Mouse (Mus musculus) embryonic facial prominence, embryonic 15.5 days (tissue): ENCODE results near the gene Hyal3. TPM values are rescaled to one million over a fixed set of nuclear protein-coding genes. Genes with fewer than 3 reads are reported as not detected.

Source experiments
- ATAC-seq: fragments of 200-750 bp; cut with Nextera tagmentation; 2 replicates; pipeline ENCODE4 v1.8.0; 2017; ENCODE audit warnings: low read depth, moderate TSS enrichment; ENCODE audit not compliant: insufficient number of reproducible peaks, low FRiP score, low TSS enrichment
- H3K27ac ChIP-seq: fragments of 300-500 bp; sonication (generic); replicated peaks from 2 replicates; pipeline ENCODE4 v1.5.1; 2015; ENCODE audit warnings: mild to moderate bottlenecking, inconsistent platforms
- H3K27me3 ChIP-seq: fragments of 300-500 bp; sonication (generic); 2 replicates; pipeline ENCODE4 v1.6.1; 2015; ENCODE audit warnings: inconsistent platforms
- H3K36me3 ChIP-seq: fragments of 300-500 bp; sonication (generic); 2 replicates; pipeline ENCODE4 v1.6.1; 2015; ENCODE audit warnings: mild to moderate bottlenecking, inconsistent platforms
- H3K4me1 ChIP-seq: fragments of 300-500 bp; sonication (generic); 2 replicates; pipeline ENCODE4 v1.6.1; 2015; ENCODE audit warnings: inconsistent platforms
- H3K4me2 ChIP-seq: fragments of 300-500 bp; sonication (generic); replicated peaks from 2 replicates; pipeline ENCODE4 v1.6.1; 2015; ENCODE audit warnings: mild to moderate bottlenecking, inconsistent platforms
- H3K4me3 ChIP-seq: fragments of 300-500 bp; sonication (generic); replicated peaks from 2 replicates; pipeline ENCODE4 v1.5.1; 2015; ENCODE audit warnings: mild to moderate bottlenecking, inconsistent platforms
- H3K9ac ChIP-seq: fragments of 300-500 bp; sonication (generic); 2 replicates; pipeline ENCODE4 v1.6.1; 2015; ENCODE audit warnings: inconsistent platforms
- H3K9me3 ChIP-seq: fragments of 300-500 bp; sonication (generic); replicated peaks from 2 replicates; pipeline ENCODE4 v1.6.1; 2016; ENCODE audit warnings: inconsistent platforms
- WGBS: fragments of 180-500 bp; shearing (Covaris S2); methylation state at CpG from one replicate; pipeline ENCODE4 v1.1.7; 2015; 5-methylcytosine and 5-hydroxymethylcytosine counted together
- polyA plus RNA-seq: library from polyadenylated mRNA; unstranded; fragments of >200 nt; fragmentation: Nextera tagmentation; extraction: Ambion mirVana; gene quantifications from 2 replicates; pipeline ENCODE4 v1.2.1, GENCODE M21; 2015

Hyal3 gene
- polyA plus RNA-seq, 1 experiment from 2014 or later: 2.0 TPM

DNA sequence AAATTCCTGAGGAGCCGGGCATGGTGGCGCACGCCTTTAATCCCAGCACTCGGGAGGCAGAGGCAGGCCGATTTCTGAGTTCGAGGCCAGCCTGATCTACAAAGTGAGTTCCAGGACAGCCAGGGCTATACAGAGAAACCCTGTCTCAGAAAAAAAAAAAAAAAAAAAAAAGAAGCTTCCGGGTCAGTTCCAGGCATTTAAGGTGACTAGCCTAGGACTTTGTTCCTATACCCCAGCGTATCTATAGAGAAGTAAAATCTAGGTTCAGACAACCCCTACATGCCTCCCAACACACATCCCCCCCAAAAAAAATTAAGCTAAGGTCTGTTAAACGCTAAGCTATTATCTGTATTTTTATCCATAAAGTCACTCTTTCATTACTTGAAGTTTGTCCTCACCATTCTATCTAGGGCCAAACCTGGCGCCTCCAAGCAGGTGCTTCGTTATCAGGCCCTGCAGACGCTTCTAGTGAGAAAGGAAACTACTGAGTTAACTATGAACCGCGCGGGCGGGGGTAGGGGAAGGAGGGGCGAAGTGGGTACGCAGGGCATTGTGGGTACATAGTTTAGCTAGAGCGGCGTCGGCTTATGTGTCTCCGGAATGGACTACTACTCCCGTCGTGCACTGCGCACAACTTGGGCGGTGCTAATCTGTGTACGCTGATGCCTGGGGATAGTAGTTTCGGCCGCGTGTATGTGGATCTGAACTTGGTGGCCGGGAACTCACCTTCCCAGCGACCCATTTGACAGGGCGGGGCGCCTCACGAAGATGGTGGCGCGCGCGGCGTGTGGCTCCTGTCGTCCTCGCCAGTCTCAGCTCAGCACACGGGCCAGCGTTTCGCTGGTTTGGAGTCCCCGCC is 6.6 kb downstream of the Hyal3 start, which contains the start of gene Ifrd2:
TSS of gene Ifrd2 (plus strand) at position 669 of the 859 bp plus-strand sequence.
- H3K4me1 ChIP-seq: peaks cover 22% of the 10 kb centered on the region
- peak within 1 kb of the TSS; percentile 74 for H3K4me3 ChIP-seq
- 14% methylated on average over 46 of the region's 46 CpGs for WGBS
- H3K27ac ChIP-seq: peak within 1 kb of the TSS; percentile 48; the same call in 1 of the 2 replicates
- no peaks in the 10 kb centered on the region for H3K27me3 ChIP-seq
- peak within 1 kb of the TSS; percentile 85 for H3K4me2 ChIP-seq
- no peaks in the 10 kb centered on the region for H3K9me3 ChIP-seq
- peaks cover 44% of the 10 kb centered on the region for H3K36me3 ChIP-seq
- peak within 1 kb of the TSS; percentile 44 for H3K9ac ChIP-seq
- ATAC-seq: peak; percentile 98

DNA sequence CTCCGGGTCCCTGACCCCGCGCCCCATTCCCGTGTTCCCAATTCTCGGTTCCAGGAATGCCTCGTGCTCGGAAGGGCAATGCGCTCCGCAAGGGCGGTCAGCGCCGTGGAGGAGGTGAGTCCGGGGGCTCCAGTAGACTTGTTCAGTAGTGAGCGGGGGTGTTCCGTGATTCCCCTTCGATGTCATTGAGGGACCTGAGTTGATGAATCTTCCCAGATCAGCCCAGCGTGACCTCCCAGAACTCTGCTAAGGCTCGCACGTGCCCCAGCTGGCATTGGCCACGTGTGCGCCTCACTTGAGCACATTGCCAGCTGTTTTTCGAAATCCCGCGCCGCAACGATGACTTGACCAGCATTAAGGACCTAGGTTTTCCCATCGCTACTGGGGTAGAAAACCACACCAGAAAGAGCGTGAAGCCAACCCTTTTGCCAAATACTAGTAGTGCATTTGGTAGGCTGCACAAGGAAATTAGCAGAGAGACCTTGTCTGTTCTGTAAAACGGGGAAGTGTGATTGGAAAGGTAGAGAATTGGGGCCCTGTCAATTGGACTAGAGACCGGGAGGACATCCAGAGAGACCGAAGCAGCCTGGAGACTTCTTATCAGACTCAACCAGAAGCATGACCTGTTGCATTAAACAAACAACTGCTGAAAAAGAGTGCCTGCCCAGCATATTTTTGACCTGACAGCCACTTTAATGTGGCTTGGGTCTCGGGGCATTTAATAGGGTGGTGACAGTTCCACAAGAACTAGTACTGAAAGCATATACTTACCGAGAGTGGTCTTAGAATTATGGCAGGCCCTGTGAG is 7.4 kb downstream of the Hyal3 start:
- H3K9me3 ChIP-seq: no peaks in the 10 kb centered on the region
- peaks cover 47% of the 10 kb centered on the region for H3K36me3 ChIP-seq
- H3K27ac ChIP-seq: peak overlapping the region; percentile 48; the same call in 1 of the 2 replicates

GRCm38 (mm10) chr9:107590058-107590772 is 9.6 kb downstream of the Hyal3 start:
- Histone ChIP-seq H3K9me3 (no peaks in the 10 kb centered on the region), H3K36me3 (peaks cover 55% of the 10 kb centered on the region), H3K27me3 (no peaks in the 10 kb centered on the region), H3K4me2 (no peak overlapping the region), H3K4me3 (no peak overlapping the region), H3K9ac (no peak overlapping the region), H3K4me1 (peaks cover 16% of the 10 kb centered on the region), H3K27ac (no peak overlapping the region)
- 87% methylated on average over 25 of the region's 25 CpGs for WGBS
- ATAC-seq: no peak

More for the DNA sequence above, 7.4 kb downstream of the Hyal3 start:
- Histone ChIP-seq H3K4me3 (peak overlapping the region; percentile 74), H3K4me2 (peak overlapping the region; percentile 85), H3K27me3 (no peaks in the 10 kb centered on the region), H3K9ac (peak overlapping the region; percentile 44), H3K4me1 (peaks cover 16% of the 10 kb centered on the region)
- ATAC-seq: no peak
- 3% methylated on average over 33 of the region's 33 CpGs for WGBS

DNA sequence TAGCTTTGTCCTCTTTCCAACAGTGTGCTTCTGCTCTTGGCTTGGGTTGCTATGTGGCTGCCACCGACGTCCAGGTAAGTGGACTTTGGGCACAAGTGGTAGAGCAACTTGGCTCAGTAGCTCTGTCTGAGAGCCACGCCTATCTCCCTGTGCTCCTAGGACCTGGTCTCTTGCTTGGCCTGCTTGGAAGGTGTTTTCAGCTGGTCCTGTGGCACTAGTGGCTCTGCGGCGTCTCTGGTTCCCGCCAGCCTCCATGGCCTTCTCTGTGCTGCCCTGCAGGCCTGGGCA is 10.1 kb downstream of the Hyal3 start:
- Histone ChIP-seq H3K9me3 (no peaks in the 10 kb centered on the region), H3K4me2 (no peak overlapping the region), H3K27ac (no peak overlapping the region), H3K4me1 (peaks cover 16% of the 10 kb centered on the region), H3K36me3 (peaks cover 55% of the 10 kb centered on the region), H3K4me3 (no peak overlapping the region), H3K9ac (no peak overlapping the region), H3K27me3 (no peaks in the 10 kb centered on the region)
- 95% methylated on average over 6 of the region's 6 CpGs for WGBS
- no peak for ATAC-seq

- ATAC-seq: no peak
- Histone ChIP-seq H3K4me1 (peaks cover 12% of the 10 kb centered on the region), H3K27ac (no peak overlapping the region), H3K9ac (no peak overlapping the region), H3K27me3 (no peaks in the 10 kb centered on the region), H3K36me3 (peaks cover 55% of the 10 kb centered on the region), H3K9me3 (no peaks in the 10 kb centered on the region), H3K4me3 (no peak overlapping the region), H3K4me2 (no peak overlapping the region)
- WGBS: 86% methylated on average over 11 of the region's 11 CpGs
Observed at GRCm38 (mm10) chr9:107593101-107593976, 12.7 kb downstream of the Hyal3 start.

DNA sequence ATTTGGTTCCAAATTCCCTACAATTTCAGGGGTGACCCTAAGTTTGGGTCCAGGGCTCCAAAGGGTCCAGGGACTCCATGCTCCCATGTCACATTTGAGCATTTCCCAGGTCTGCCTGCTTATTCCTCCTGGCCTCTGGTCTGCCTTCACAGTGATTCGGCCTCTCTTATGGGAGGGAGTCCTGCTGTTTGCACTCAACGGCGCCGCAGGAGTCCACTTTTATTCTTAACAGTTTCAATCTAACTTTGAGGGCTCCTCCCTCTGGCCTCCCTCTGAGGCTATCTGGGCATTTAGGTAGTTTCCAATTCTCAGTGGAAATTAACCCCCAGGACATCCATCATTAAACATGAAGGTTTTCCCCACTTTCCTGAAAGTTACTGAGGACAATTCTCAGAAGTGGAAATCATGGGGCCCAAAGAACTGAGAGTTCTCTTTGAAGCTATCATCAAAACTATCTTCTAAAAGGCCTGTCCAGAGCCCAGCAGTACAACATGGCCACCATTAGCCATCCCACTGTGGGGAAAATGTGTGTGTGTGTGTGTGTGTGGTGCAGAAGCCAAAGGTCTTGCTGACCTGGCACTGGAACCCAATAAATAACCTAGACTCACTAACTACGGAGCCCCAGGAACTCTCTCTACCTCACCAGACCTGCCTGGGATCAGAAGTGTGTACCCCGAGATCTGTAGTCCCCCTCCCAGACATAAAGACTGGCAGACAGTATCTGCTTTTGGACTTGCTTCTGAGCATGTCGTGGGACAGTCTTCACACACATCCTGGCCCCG is 13.9 kb downstream of the Hyal3 start:
- no peaks in the 10 kb centered on the region for H3K9me3 ChIP-seq
- no peak overlapping the region for H3K4me3 ChIP-seq
- no peak for ATAC-seq
- no peak overlapping the region for H3K27ac ChIP-seq
- 0 out of 2 replicates have a peak, but pooled peaks cover under 1% of the 10 kb centered on the region for H3K4me1 ChIP-seq
- H3K9ac ChIP-seq: no peak overlapping the region
- no peak overlapping the region for H3K4me2 ChIP-seq
- H3K36me3 ChIP-seq: peaks cover 54% of the 10 kb centered on the region
- no peaks in the 10 kb centered on the region for H3K27me3 ChIP-seq
- 82% methylated on average over 8 of the region's 8 CpGs for WGBS

GRCm38 (mm10) chr9:107596619-107597569 is 16.3 kb downstream of the Hyal3 start:
- H3K4me1 ChIP-seq: no peaks in the 10 kb centered on the region
- no peak for ATAC-seq
- no peak overlapping the region for H3K27ac ChIP-seq
- WGBS: 82% methylated on average over 11 of the region's 11 CpGs
- H3K4me2 ChIP-seq: no peak overlapping the region
- H3K27me3 ChIP-seq: no peaks in the 10 kb centered on the region
- peaks cover 30% of the 10 kb centered on the region for H3K36me3 ChIP-seq
- no peak overlapping the region for H3K4me3 ChIP-seq
- H3K9ac ChIP-seq: no peak overlapping the region
- H3K9me3 ChIP-seq: no peaks in the 10 kb centered on the region

- Histone ChIP-seq H3K36me3 (peaks cover 15% of the 10 kb centered on the region), H3K4me1 (peaks cover 12% of the 10 kb centered on the region), H3K4me2 (no peak overlapping the region), H3K27ac (no peak overlapping the region), H3K9ac (no peak overlapping the region), H3K27me3 (no peaks in the 10 kb centered on the region), H3K4me3 (no peak overlapping the region), H3K9me3 (no peaks in the 10 kb centered on the region)
- ATAC-seq: no peak
- WGBS: 82% methylated on average over 5 of the region's 5 CpGs
Observed at GRCm38 (mm10) chr9:107598385-107598784, 17.8 kb downstream of the Hyal3 start.

DNA sequence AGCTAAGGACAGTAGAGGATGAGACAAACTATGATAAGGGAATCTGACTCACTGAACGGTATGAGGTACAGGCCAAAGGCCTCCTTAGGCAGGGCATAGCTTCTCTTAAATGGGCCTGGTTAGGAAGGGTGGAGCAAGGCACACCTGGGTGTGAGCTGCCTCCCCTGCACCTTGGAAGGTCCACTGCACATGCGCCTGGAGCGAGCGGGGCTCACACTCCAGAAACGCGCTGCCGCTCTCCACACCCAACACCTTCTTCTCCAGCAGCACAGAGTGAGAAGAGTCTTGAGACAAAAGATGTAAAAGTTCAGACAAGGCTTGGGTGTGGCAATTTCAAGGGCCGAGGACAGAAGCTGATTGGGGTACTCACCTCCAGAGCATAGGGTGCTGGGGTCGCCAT is 18.8 kb downstream of the Hyal3 start:
- 84% methylated on average over 9 of the region's 9 CpGs for WGBS
- Histone ChIP-seq H3K9me3 (no peaks in the 10 kb centered on the region), H3K27me3 (no peaks in the 10 kb centered on the region), H3K27ac (no peak overlapping the region), H3K4me3 (no peak overlapping the region), H3K4me1 (peaks cover 23% of the 10 kb centered on the region), H3K4me2 (no peak overlapping the region), H3K9ac (no peak overlapping the region), H3K36me3 (peaks cover 5% of the 10 kb centered on the region)
- no peak for ATAC-seq
